In genomic region chr16:21247871-21248712, GRCm38 (mm10) we compare ENCODE assay signal across 9 mouse cellular contexts. TPM values are rescaled to one million over a fixed set of nuclear protein-coding genes. Genes with fewer than 3 reads are reported as not detected.
DNase-seq lines count a peak whose midpoint lies in the region; ATAC-seq and TF ChIP-seq lines count a peak whose summit lies in the region.
"Had no signal": no experiment of that assay in that cellular context is flagged by ENCODE, and none has a peak within 500 bp of the region (broad histone marks: within the 10 kb centered on the region; RNA-seq: fewer than 3 reads in every experiment).

No protein-coding gene starts in this region.

- H3K4me2 ChIP-seq in forebrain, embryonic 16.5 days (ENCODE audit: low read length): peak overlapping the region; percentile 69
- peak overlapping the region; percentile 88 for H3K4me2 ChIP-seq in lung, embryonic 16.5 days (ENCODE audit: low read depth, low read length)

- WGBS in forebrain, embryonic 16.5 days: 3% methylated on average over 38 of the region's 38 CpGs
- WGBS in hindbrain, embryonic 10.5 days: 2% methylated on average over 38 of the region's 38 CpGs
- 13% methylated on average over 38 of the region's 38 CpGs for WGBS in lung, embryonic 16.5 days

- no peak overlapping the region for H3K27ac ChIP-seq in ES-E14 (ENCODE audit: insufficient read depth, low read depth, low read length, poor library complexity, severe bottlenecking)
- H3K27ac ChIP-seq in forebrain, embryonic 16.5 days (ENCODE audit: low read length): no peak overlapping the region
- peak overlapping the region; percentile 70 for H3K27ac ChIP-seq in hindbrain, embryonic 10.5 days
- no peak overlapping the region for H3K27ac ChIP-seq in lung, embryonic 16.5 days (ENCODE audit: low read length)

- H3K4me3 ChIP-seq in ES-E14 (ENCODE audit: insufficient read depth in 1 of 2, low read depth in 1 of 2, low read length in 2 of 2, poor library complexity in 1 of 2, severe bottlenecking in 1 of 2): peak overlapping the region; percentile 58 to 65
- H3K4me3 ChIP-seq in forebrain, embryonic 16.5 days (replicated peaks; ENCODE audit: low read length): peak overlapping the region; percentile 38
- peak overlapping the region; percentile 51 for H3K4me3 ChIP-seq in hindbrain, embryonic 10.5 days
- peak overlapping the region; percentile 46 for H3K4me3 ChIP-seq in lung, embryonic 16.5 days (ENCODE audit: low read length)

- in situ Hi-C loops in ES-E14 (cut with MboI; ENCODE audit: low sequenced_read_pairs in 2 of 2, unreplicated experiment in 2 of 2): no loop called here

- H3K27me3 ChIP-seq in forebrain, embryonic 16.5 days (replicated peaks; ENCODE audit: control insufficient read depth, insufficient read depth, low read length): peaks cover 34% of the 10 kb centered on the region
- peaks cover 84% of the 10 kb centered on the region for H3K27me3 ChIP-seq in hindbrain, embryonic 10.5 days (ENCODE audit: insufficient read depth, poor library complexity, severe bottlenecking)
- H3K27me3 ChIP-seq in lung, embryonic 16.5 days (ENCODE audit: control insufficient read depth, insufficient read depth, low read depth, low read length): peaks cover 4% of the 10 kb centered on the region
- H3K27me3 ChIP-seq: Patski had no signal

- H3K9ac ChIP-seq in ES-E14 (ENCODE audit: insufficient read depth, low read depth, low read length, poor library complexity, severe bottlenecking): peak overlapping the region; percentile 4; the same call in 1 of the 2 replicates
- H3K9ac ChIP-seq in forebrain, embryonic 16.5 days (replicated peaks; ENCODE audit: low read depth, low read length): peak overlapping the region; percentile 25
- H3K9ac ChIP-seq in lung, embryonic 16.5 days (ENCODE audit: low read length): peak overlapping the region; percentile 53

- no peaks in the 10 kb centered on the region for H3K9me3 ChIP-seq in ES-E14 (ENCODE audit: control insufficient read depth, insufficient read depth, low read depth, low read length)
- no peaks in the 10 kb centered on the region for H3K9me3 ChIP-seq in forebrain, embryonic 16.5 days (ENCODE audit: control insufficient read depth, low read length)
- no peaks in the 10 kb centered on the region for H3K9me3 ChIP-seq in hindbrain, embryonic 10.5 days
- H3K9me3 ChIP-seq in lung, embryonic 16.5 days (ENCODE audit: control insufficient read depth, low read length): no peaks in the 10 kb centered on the region

- DNase-seq in ES-E14 (ENCODE audit: low read depth, low spot score): peak; percentile 40
- peak; percentile 25 for DNase-seq in cerebellum, adult 11 months
- peak; percentile 66 for DNase-seq in hindbrain, embryonic 10.5 days (ENCODE audit: low spot score)
- peak; percentile 19 for DNase-seq in layer of hippocampus, adult 9-11 months
- DNase-seq in retina, postnatal 1 day: peak; percentile 68
- DNase-seq in yolk sac, embryonic 10.5 days (ENCODE audit: low spot score): no peak

- peaks cover 0 to 16% of the 10 kb centered on the region in 2 experiments; a peak in 2 of 4 replicates for H3K4me1 ChIP-seq in ES-E14 (ENCODE audit: control insufficient read depth in 2 of 2, insufficient read depth in 2 of 2, low read length in 2 of 2, poor library complexity in 1 of 2)
- peaks cover 28% of the 10 kb centered on the region for H3K4me1 ChIP-seq in forebrain, embryonic 16.5 days (replicated peaks; ENCODE audit: control insufficient read depth, insufficient read depth, low read length)
- H3K4me1 ChIP-seq in hindbrain, embryonic 10.5 days (replicated peaks): peaks cover 60% of the 10 kb centered on the region
- H3K4me1 ChIP-seq in lung, embryonic 16.5 days (replicated peaks; ENCODE audit: control insufficient read depth, insufficient read depth, low read length): peaks cover 37% of the 10 kb centered on the region

- peak; percentile 41 for ATAC-seq in forebrain, embryonic 16.5 days
- ATAC-seq in lung, embryonic 16.5 days (ENCODE audit: low read depth): 0 out of 2 replicates have a peak, but pooled peaks have one; percentile 4
- ATAC-seq: Patski had no signal

- no peaks in the 10 kb centered on the region for H3K36me3 ChIP-seq in ES-E14 (ENCODE audit: control insufficient read depth, insufficient read depth, low read length, poor library complexity, severe bottlenecking)
- no peaks in the 10 kb centered on the region for H3K36me3 ChIP-seq in forebrain, embryonic 16.5 days (ENCODE audit: control insufficient read depth, insufficient read depth)
- H3K36me3 ChIP-seq in hindbrain, embryonic 10.5 days: no peaks in the 10 kb centered on the region
- H3K36me3 ChIP-seq in lung, embryonic 16.5 days (ENCODE audit: control insufficient read depth, insufficient read depth, low read length): no peaks in the 10 kb centered on the region

TF ChIP-seq in ES-E14, 5 proteins besides CTCF, POLR2A, EP300 and RAD21:
- TF ChIP-seq CHD2 (IDR thresholded peaks at IDR 0.05; ENCODE audit: low read depth, low read length): no peak
- no peak for TF ChIP-seq HCFC1 (IDR thresholded peaks at IDR 0.05; ENCODE audit: borderline replicate concordance, insufficient read depth, low read length)
- no peak for TF ChIP-seq ZNF384 (IDR thresholded peaks at IDR 0.05; ENCODE audit: low read depth, low read length)
- TF ChIP-seq ZC3H11A (IDR thresholded peaks at IDR 0.05; ENCODE audit: borderline replicate concordance, low read depth, low read length): no peak
- no peak for TF ChIP-seq MAFK (IDR thresholded peaks at IDR 0.05; ENCODE audit: insufficient read depth, low read depth, low read length)

RNA-seq across cellular contexts. Expression of gene Ephb3, which starts 43.5 kb away (rescaled TPM):
- total RNA-seq in ES-E14 (2012; rRNA removed): 24.9 and 49.0 TPM in 2 replicates
- 6.5 and 7.0 TPM in 2 replicates for polyA plus RNA-seq in forebrain, embryonic 16.5 days (2015; fragmentation: Nextera tagmentation; extraction: Ambion mirVana)
- polyA plus RNA-seq in hindbrain, embryonic 10.5 days (2016; fragmentation: Nextera tagmentation; extraction: Ambion mirVana): 16.1 and 17.7 TPM in 2 replicates
- polyA plus RNA-seq in lung, embryonic 16.5 days (2015; fragmentation: Nextera tagmentation; extraction: Ambion mirVana): 28.3 and 28.9 TPM in 2 replicates
